Mouse (Mus musculus) forebrain, embryonic 12.5 days (tissue): ENCODE data around the gene Sco1. TPM values are rescaled to one million over a fixed set of nuclear protein-coding genes. Genes with fewer than 3 reads are reported as not detected.

Source experiments
- ATAC-seq: fragments of 200-750 bp; cut with Nextera tagmentation; 2 replicates; pipeline ENCODE4 v1.8.0; 2017; ENCODE audit warnings: moderate TSS enrichment; ENCODE audit not compliant: low FRiP score
- H3K27ac ChIP-seq: fragments of 300-500 bp; sonication (generic); 2 replicates; pipeline ENCODE4 v1.5.1; 2016; ENCODE audit warnings: mild to moderate bottlenecking
- H3K27me3 ChIP-seq: fragments of 300-500 bp; sonication (generic); 2 replicates; pipeline ENCODE4 v1.6.1; 2016; ENCODE audit warnings: mild to moderate bottlenecking
- H3K36me3 ChIP-seq: fragments of 300-500 bp; sonication (generic); replicated peaks from 2 replicates; pipeline ENCODE4 v1.6.1; 2016; ENCODE audit warnings: mild to moderate bottlenecking
- H3K4me1 ChIP-seq: fragments of 300-500 bp; sonication (generic); 2 replicates; pipeline ENCODE4 v1.6.1; 2016
- H3K4me2 ChIP-seq: fragments of 300-500 bp; sonication (generic); 2 replicates; pipeline ENCODE4 v1.6.1; 2016; ENCODE audit warnings: mild to moderate bottlenecking, moderate library complexity
- H3K4me3 ChIP-seq: fragments of 300-500 bp; sonication (generic); replicated peaks from 2 replicates; pipeline ENCODE4 v1.5.1; 2016; ENCODE audit warnings: mild to moderate bottlenecking
- H3K9ac ChIP-seq: fragments of 300-500 bp; sonication (generic); 2 replicates; pipeline ENCODE4 v1.6.1; 2016; ENCODE audit warnings: mild to moderate bottlenecking
- H3K9me3 ChIP-seq: fragments of 300-500 bp; sonication (generic); 2 replicates; pipeline ENCODE4 v1.6.1; 2016
- WGBS: fragments of 180-500 bp; shearing (Covaris S2); methylation state at CpG from one replicate; pipeline ENCODE4 v1.1.7; 2016; 5-methylcytosine and 5-hydroxymethylcytosine counted together
- polyA plus RNA-seq: library from polyadenylated mRNA; unstranded; fragments of >200 nt; fragmentation: Nextera tagmentation; extraction: Ambion mirVana; gene quantifications from 2 replicates; pipeline ENCODE4 v1.2.1, GENCODE M21; 2016

Gene Sco1
- polyA plus RNA-seq, 1 experiment from 2014 or later: 15.8 TPM

- ATAC-seq: no peak
- no peaks in the 10 kb centered on the region for H3K27me3 ChIP-seq
- 91% methylated on average over 8 of the region's 8 CpGs for WGBS
- H3K27ac ChIP-seq: no peak overlapping the region
- H3K9me3 ChIP-seq: no peaks in the 10 kb centered on the region
- H3K9ac ChIP-seq: no peak overlapping the region
- no peak overlapping the region for H3K4me2 ChIP-seq
- peaks cover 14% of the 10 kb centered on the region for H3K36me3 ChIP-seq
- peaks cover 11% of the 10 kb centered on the region for H3K4me1 ChIP-seq
- H3K4me3 ChIP-seq: no peak overlapping the region
Measured at GRCm38 (mm10) chr11:67048496-67048895, 4.0 kb upstream of the Sco1 start.

GRCm38 (mm10) chr11:67049256-67049655, 3.2 kb upstream of the Sco1 start:
- H3K4me1 ChIP-seq: peaks cover 19% of the 10 kb centered on the region
- H3K27ac ChIP-seq: no peak overlapping the region
- H3K9ac ChIP-seq: no peak overlapping the region
- H3K9me3 ChIP-seq: no peaks in the 10 kb centered on the region
- H3K4me3 ChIP-seq: no peak overlapping the region
- H3K27me3 ChIP-seq: no peaks in the 10 kb centered on the region
- H3K36me3 ChIP-seq: peaks cover 14% of the 10 kb centered on the region
- ATAC-seq: no peak
- no peak overlapping the region for H3K4me2 ChIP-seq
- WGBS: 89% methylated on average over 3 of the region's 3 CpGs

GRCm38 (mm10) chr11:67051676-67052320, 672 bp upstream of the Sco1 start:
- H3K36me3 ChIP-seq: peaks cover 12% of the 10 kb centered on the region
- H3K27me3 ChIP-seq: no peaks in the 10 kb centered on the region
- peak overlapping the region; percentile 76 for H3K9ac ChIP-seq
- ATAC-seq: no peak; the same call in 1 of the 2 replicates
- no peaks in the 10 kb centered on the region for H3K9me3 ChIP-seq
- WGBS: 9% methylated on average over 16 of the region's 16 CpGs
- peak overlapping the region; percentile 71 for H3K4me2 ChIP-seq
- H3K4me1 ChIP-seq: peaks cover 20% of the 10 kb centered on the region
- H3K4me3 ChIP-seq: peak overlapping the region; percentile 77
- H3K27ac ChIP-seq: peak overlapping the region; percentile 46; the same call in 1 of the 2 replicates

GRCm38 (mm10) chr11:67054754-67055365, 2.4 kb downstream of the Sco1 start:
- no peak overlapping the region for H3K4me2 ChIP-seq
- no peak overlapping the region for H3K9ac ChIP-seq
- ATAC-seq: no peak
- peaks cover 42% of the 10 kb centered on the region for H3K36me3 ChIP-seq
- no peaks in the 10 kb centered on the region for H3K9me3 ChIP-seq
- WGBS: 93% methylated on average over 8 of the region's 8 CpGs
- no peak overlapping the region for H3K27ac ChIP-seq
- no peaks in the 10 kb centered on the region for H3K27me3 ChIP-seq
- H3K4me3 ChIP-seq: no peak overlapping the region
- H3K4me1 ChIP-seq: peaks cover 20% of the 10 kb centered on the region

- Histone ChIP-seq H3K9me3 (no peaks in the 10 kb centered on the region), H3K27me3 (no peaks in the 10 kb centered on the region), H3K4me2 (no peak overlapping the region), H3K36me3 (peaks cover 85% of the 10 kb centered on the region), H3K9ac (no peak overlapping the region), H3K4me3 (no peak overlapping the region), H3K27ac (no peak overlapping the region), H3K4me1 (no peaks in the 10 kb centered on the region)
- 87% methylated on average over 2 of the region's 2 CpGs for WGBS
- no peak for ATAC-seq
Measured at GRCm38 (mm10) chr11:67061311-67061710, 8.8 kb downstream of the Sco1 start.

- Histone ChIP-seq H3K9me3 (no peaks in the 10 kb centered on the region), H3K27me3 (no peaks in the 10 kb centered on the region), H3K4me1 (no peaks in the 10 kb centered on the region), H3K4me3 (no peak overlapping the region), H3K36me3 (peaks cover 78% of the 10 kb centered on the region), H3K9ac (no peak overlapping the region), H3K4me2 (no peak overlapping the region), H3K27ac (no peak overlapping the region)
- no peak for ATAC-seq
- 89% methylated on average over 3 of the region's 3 CpGs for WGBS
Measured at GRCm38 (mm10) chr11:67062726-67063125, 10.3 kb downstream of the Sco1 start.

- 94% methylated on average over 3 of the region's 3 CpGs for WGBS
- no peak overlapping the region for H3K27ac ChIP-seq
- no peak overlapping the region for H3K9ac ChIP-seq
- no peak overlapping the region for H3K4me2 ChIP-seq
- no peaks in the 10 kb centered on the region for H3K27me3 ChIP-seq
- H3K36me3 ChIP-seq: peaks cover 36% of the 10 kb centered on the region
- no peak for ATAC-seq
- no peaks in the 10 kb centered on the region for H3K9me3 ChIP-seq
- no peak overlapping the region for H3K4me3 ChIP-seq
- H3K4me1 ChIP-seq: no peaks in the 10 kb centered on the region
Measured at GRCm38 (mm10) chr11:67067741-67068140, 15.3 kb downstream of the Sco1 start.

GRCm38 (mm10) chr11:67072615-67073130, 20.2 kb downstream of the Sco1 start:
- Histone ChIP-seq H3K9me3 (no peaks in the 10 kb centered on the region), H3K4me2 (no peak overlapping the region), H3K4me3 (no peak overlapping the region), H3K4me1 (peaks cover 5% of the 10 kb centered on the region), H3K27ac (no peak overlapping the region), H3K9ac (no peak overlapping the region), H3K27me3 (no peaks in the 10 kb centered on the region), H3K36me3 (no peaks in the 10 kb centered on the region)
- no peak for ATAC-seq
- 79% methylated on average over 15 of the region's 15 CpGs for WGBS

GRCm38 (mm10) chr11:67075036-67075435, 22.6 kb downstream of the Sco1 start:
- Histone ChIP-seq H3K27me3 (no peaks in the 10 kb centered on the region), H3K4me2 (no peak overlapping the region), H3K9me3 (no peaks in the 10 kb centered on the region), H3K4me1 (peaks cover 10% of the 10 kb centered on the region), H3K4me3 (no peak overlapping the region), H3K27ac (no peak overlapping the region), H3K36me3 (no peaks in the 10 kb centered on the region), H3K9ac (no peak overlapping the region)
- no peak; the same call in 1 of the 2 replicates for ATAC-seq
- 40% methylated on average over 3 of the region's 3 CpGs for WGBS

DNA sequence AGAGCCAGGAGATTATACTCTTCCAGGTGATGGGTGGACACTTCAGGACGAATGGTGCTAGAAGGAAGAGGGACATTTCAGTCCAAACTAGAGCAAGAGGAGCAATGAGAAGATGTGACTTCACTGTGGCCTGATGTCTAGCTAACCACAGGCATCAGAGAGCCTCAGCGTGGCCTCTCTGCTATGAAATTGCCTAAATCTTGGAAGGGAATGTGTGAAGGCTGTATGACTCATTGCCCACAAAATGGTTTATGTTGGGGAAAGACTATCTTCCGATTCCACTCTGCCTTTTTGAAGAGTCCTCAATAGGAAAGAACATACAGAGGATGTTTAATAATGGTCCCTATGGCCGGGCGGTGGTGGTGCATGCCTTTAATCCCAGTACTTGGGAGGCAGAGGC, 24.3 kb downstream of the Sco1 start:
- H3K9me3 ChIP-seq: no peaks in the 10 kb centered on the region
- no peak overlapping the region for H3K4me3 ChIP-seq
- no peaks in the 10 kb centered on the region for H3K36me3 ChIP-seq
- peaks cover 27% of the 10 kb centered on the region for H3K4me1 ChIP-seq
- ATAC-seq: no peak
- H3K27me3 ChIP-seq: 0 out of 2 replicates have a peak, but pooled peaks cover 10% of the 10 kb centered on the region
- WGBS: 92% methylated on average over 5 of the region's 5 CpGs
- H3K9ac ChIP-seq: no peak overlapping the region
- H3K27ac ChIP-seq: no peak overlapping the region
- H3K4me2 ChIP-seq: no peak overlapping the region

DNA sequence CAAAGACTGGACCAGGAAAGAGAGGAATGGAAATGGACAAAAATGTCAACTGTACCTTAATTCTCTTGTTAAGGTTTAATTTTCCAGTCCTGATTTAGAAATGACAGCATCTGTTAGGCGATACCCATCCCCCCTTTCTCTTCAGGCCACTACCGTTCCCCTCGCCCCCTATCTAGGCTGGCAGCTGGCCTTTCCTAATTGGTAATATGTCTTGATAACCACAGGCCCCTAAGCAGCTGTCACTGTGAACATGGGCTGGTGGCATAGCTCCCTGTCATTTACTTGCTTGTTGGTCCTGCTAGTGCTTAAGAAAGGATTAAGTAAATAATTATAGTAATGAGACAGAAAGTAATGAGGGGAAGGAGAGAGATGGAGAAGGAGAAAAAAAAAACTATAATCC, 25.0 kb downstream of the Sco1 start:
- Histone ChIP-seq H3K4me1 (peaks cover 27% of the 10 kb centered on the region), H3K9ac (no peak overlapping the region), H3K36me3 (no peaks in the 10 kb centered on the region), H3K4me3 (no peak overlapping the region), H3K4me2 (no peak overlapping the region), H3K27me3 (0 out of 2 replicates have a peak, but pooled peaks cover 10% of the 10 kb centered on the region), H3K9me3 (no peaks in the 10 kb centered on the region), H3K27ac (no peak overlapping the region)
- no peak; the same call in 1 of the 2 replicates for ATAC-seq
- WGBS: 51% methylated on average over 3 of the region's 3 CpGs

DNA sequence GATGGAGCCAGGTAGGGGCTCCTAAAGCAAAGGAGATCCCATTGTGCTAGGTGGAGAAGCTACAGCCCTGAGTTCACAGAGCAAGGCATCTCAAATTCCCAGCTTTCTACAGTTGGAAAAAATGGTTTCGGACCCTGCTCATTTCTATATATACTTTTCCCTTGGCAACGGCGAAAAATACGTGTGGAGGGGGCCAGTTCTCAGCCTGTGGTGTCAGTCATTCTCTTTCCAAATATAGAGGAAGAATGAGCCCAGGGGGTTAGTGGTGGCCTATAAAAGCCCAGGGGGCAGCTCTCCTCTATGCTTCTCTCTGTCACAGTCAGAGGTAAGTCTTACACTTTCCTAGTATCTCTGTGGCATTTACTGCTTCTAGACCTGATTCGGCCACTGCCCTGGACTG, 25.5 kb downstream of the Sco1 start, which contains the start of gene Myh3:
Gene Myh3, plus strand, starts transcription at position 301 of the 400 bp plus-strand sequence.
- H3K4me1 ChIP-seq: peaks cover 27% of the 10 kb centered on the region
- no peaks in the 10 kb centered on the region for H3K9me3 ChIP-seq
- H3K9ac ChIP-seq: no peak within 1 kb of the TSS
- no peak within 1 kb of the TSS for H3K4me2 ChIP-seq
- no peaks in the 10 kb centered on the region for H3K36me3 ChIP-seq
- no peak for ATAC-seq
- H3K27ac ChIP-seq: no peak within 1 kb of the TSS
- no peak within 1 kb of the TSS for H3K4me3 ChIP-seq
- WGBS: 89% methylated on average over 5 of the region's 5 CpGs
- peaks cover 14% of the 10 kb centered on the region for H3K27me3 ChIP-seq

- Histone ChIP-seq H3K27ac (no peak overlapping the region), H3K9me3 (no peaks in the 10 kb centered on the region), H3K4me3 (no peak overlapping the region), H3K4me1 (peaks cover 27% of the 10 kb centered on the region), H3K4me2 (no peak overlapping the region), H3K36me3 (no peaks in the 10 kb centered on the region), H3K9ac (no peak overlapping the region), H3K27me3 (peaks cover 23% of the 10 kb centered on the region)
- WGBS: 91% methylated on average over 6 of the region's 6 CpGs
- no peak for ATAC-seq
Measured at GRCm38 (mm10) chr11:67078888-67079287, 26.4 kb downstream of the Sco1 start.
